Mouse (Mus musculus) bone marrow macrophage, adult 2 months (primary cell): ENCODE data around the gene Gmfg.

Experiments
- CTCF ChIP-seq: IDR thresholded peaks from 2 replicates; pipeline ENCODE4 v1.5.1; 2012; ENCODE audit warnings: low read depth, mild to moderate bottlenecking, low read length, moderate library complexity
- POLR2A ChIP-seq: IDR thresholded peaks from 2 replicates; pipeline ENCODE4 v1.6.1; 2012; ENCODE audit warnings: mild to moderate bottlenecking, low read depth, low read length, borderline replicate concordance

- no peak for TF ChIP-seq CTCF
- no peak for TF ChIP-seq POLR2A
Observed at GRCm38 (mm10) chr7:28460361-28460760, 23.1 kb downstream of the Gmfg start.
